ENCODE assay signal across 8 mouse cellular contexts in the genomic region with DNA sequence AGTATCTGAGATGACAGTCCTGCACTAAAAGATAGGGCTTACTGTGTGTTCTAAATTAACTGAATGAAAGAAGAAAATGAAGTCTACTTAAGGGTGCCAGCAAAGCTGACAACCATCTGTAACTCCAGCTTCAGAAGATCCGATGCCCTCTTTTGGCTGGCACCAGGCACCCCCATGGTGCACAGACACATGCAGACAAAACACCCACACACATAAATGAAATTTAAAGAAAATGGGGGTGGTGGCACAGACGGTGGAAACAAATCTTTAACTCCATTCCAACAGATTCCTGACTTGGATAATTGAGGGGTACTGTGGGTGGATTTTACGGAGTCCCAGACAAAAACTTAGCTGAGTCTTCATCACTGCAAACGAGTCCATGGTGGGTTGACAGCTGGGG. TPM values are rescaled to one million over a fixed set of nuclear protein-coding genes. Genes with fewer than 3 reads are reported as not detected.
DNase-seq lines count a peak whose midpoint lies in the region; ATAC-seq and TF ChIP-seq lines count a peak whose summit lies in the region.

No protein-coding gene starts in this region.

- no peak for TF ChIP-seq EP300 in liver, postnatal 0 days (IDR thresholded peaks at IDR 0.05; ENCODE audit: low read depth)

- no peak for ATAC-seq in erythroblast, adult 5-6 weeks (replicated peaks; ENCODE audit: low FRiP score, poor library complexity, severe bottlenecking)
- ATAC-seq in intestine, postnatal 0 days: no peak
- no peak for ATAC-seq in liver, postnatal 0 days

- peak overlapping the region; percentile 66 for H3K4me3 ChIP-seq in erythroblast, embryonic 14.5 days (replicated peaks)
- peak overlapping the region; percentile 52 for H3K4me3 ChIP-seq in embryonic facial prominence, embryonic 10.5 days
- no peak overlapping the region for H3K4me3 ChIP-seq in intestine, postnatal 0 days (ENCODE audit: low read depth, low read length)
- peak overlapping the region; percentile 36 for H3K4me3 ChIP-seq in liver, postnatal 0 days (ENCODE audit: low read depth, low read length)

- peaks cover 91% of the 10 kb centered on the region for H3K4me1 ChIP-seq in erythroblast, embryonic 14.5 days (ENCODE audit: control insufficient read depth)
- H3K4me1 ChIP-seq in embryonic facial prominence, embryonic 10.5 days: peaks cover 17% of the 10 kb centered on the region
- peaks cover 3% of the 10 kb centered on the region; the same call in 1 of the 2 replicates for H3K4me1 ChIP-seq in intestine, postnatal 0 days (replicated peaks; ENCODE audit: control insufficient read depth, insufficient read depth, low read length)
- H3K4me1 ChIP-seq in liver, postnatal 0 days (ENCODE audit: insufficient read depth): peaks cover 37% of the 10 kb centered on the region

- no peak overlapping the region for H3K9ac ChIP-seq in intestine, postnatal 0 days (ENCODE audit: low read depth, low read length)
- H3K9ac ChIP-seq in liver, postnatal 0 days (replicated peaks): no peak overlapping the region

- WGBS in embryonic facial prominence, embryonic 10.5 days: 55% methylated on average over 4 of the region's 4 CpGs
- 60% methylated on average over 4 of the region's 4 CpGs for WGBS in intestine, postnatal 0 days
- WGBS in liver, postnatal 0 days (ENCODE audit: insufficient replicate concordance): 34% methylated on average over 4 of the region's 4 CpGs

- H3K36me3 ChIP-seq in erythroblast, embryonic 14.5 days (ENCODE audit: control insufficient read depth): peaks cover 9% of the 10 kb centered on the region
- no peaks in the 10 kb centered on the region for H3K36me3 ChIP-seq in embryonic facial prominence, embryonic 10.5 days (replicated peaks)
- no peaks in the 10 kb centered on the region for H3K36me3 ChIP-seq in intestine, postnatal 0 days (ENCODE audit: control insufficient read depth, insufficient read depth)
- H3K36me3 ChIP-seq in liver, postnatal 0 days (replicated peaks; ENCODE audit: insufficient read depth, low read length): no peaks in the 10 kb centered on the region

- no peak for DNase-seq in embryonic facial prominence, embryonic 10.5 days (ENCODE audit: low spot score)
- no peak for DNase-seq in liver, postnatal 0 days
- DNase-seq in adrenal gland, postnatal 25 days: no peak
- no peak for DNase-seq in adrenal gland, adult 18-20 months (ENCODE audit: low spot score in 2 of 2)
- DNase-seq in spleen, postnatal 36 days (ENCODE audit: low spot score in 2 of 2): no peak

- no peaks in the 10 kb centered on the region for H3K9me3 ChIP-seq in erythroblast, embryonic 14.5 days (ENCODE audit: control insufficient read depth, low read length)
- no peaks in the 10 kb centered on the region for H3K9me3 ChIP-seq in embryonic facial prominence, embryonic 10.5 days
- H3K9me3 ChIP-seq in intestine, postnatal 0 days (ENCODE audit: control insufficient read depth): no peaks in the 10 kb centered on the region
- H3K9me3 ChIP-seq in liver, postnatal 0 days (ENCODE audit: low read length): no peaks in the 10 kb centered on the region

- no peaks in the 10 kb centered on the region for H3K27me3 ChIP-seq in erythroblast, embryonic 14.5 days (ENCODE audit: control insufficient read depth)
- peaks cover 41% of the 10 kb centered on the region for H3K27me3 ChIP-seq in embryonic facial prominence, embryonic 10.5 days (replicated peaks; ENCODE audit: low read depth, poor library complexity, severe bottlenecking)
- no peaks in the 10 kb centered on the region for H3K27me3 ChIP-seq in intestine, postnatal 0 days (replicated peaks; ENCODE audit: control insufficient read depth, insufficient read depth, low read length)
- no peaks in the 10 kb centered on the region for H3K27me3 ChIP-seq in liver, postnatal 0 days (ENCODE audit: insufficient read depth, low read length)

- peak overlapping the region; percentile 70 for H3K4me2 ChIP-seq in intestine, postnatal 0 days (replicated peaks; ENCODE audit: low read depth)
- H3K4me2 ChIP-seq in liver, postnatal 0 days (ENCODE audit: low read depth, low read length): peak overlapping the region; percentile 70

- H3K27ac ChIP-seq in embryonic facial prominence, embryonic 10.5 days (replicated peaks): no peak overlapping the region
- H3K27ac ChIP-seq in intestine, postnatal 0 days (ENCODE audit: low read depth, low read length): no peak overlapping the region
- H3K27ac ChIP-seq in liver, postnatal 0 days (ENCODE audit: low read depth): peak overlapping the region; percentile 76; the same call in 1 of the 2 replicates

- no peak for TF ChIP-seq CTCF in intestine, postnatal 0 days (IDR thresholded peaks at IDR 0.05; ENCODE audit: low read depth)
- TF ChIP-seq CTCF in liver, postnatal 0 days (IDR thresholded peaks at IDR 0.05; ENCODE audit: low read depth): no peak

RNA-seq across cellular contexts. Expression of gene Pklr, which starts 4.1 kb away (rescaled TPM):
- polyA plus RNA-seq in erythroblast, embryonic 14.5 days (2012): 50.9 and 55.5 TPM in 2 replicates
- total RNA-seq in erythroblast, adult 5-6 weeks (2015; ENCODE audit: low replicate concordance): 22.5 and 23.4 TPM in 2 replicates
- total RNA-seq in erythroblast, adult 5-6 weeks (2017; ENCODE audit: low replicate concordance): 5.6 and 5.7 TPM in 2 replicates
- 2.8 and 3.2 TPM in 2 replicates for polyA plus RNA-seq in embryonic facial prominence, embryonic 10.5 days (2016; fragmentation: Nextera tagmentation; extraction: Ambion mirVana)
- 91.8 and 103 TPM in 2 replicates for polyA plus RNA-seq in intestine, postnatal 0 days (2015; fragmentation: Nextera tagmentation; extraction: Ambion mirVana)
- polyA plus RNA-seq in liver, postnatal 0 days (2015; fragmentation: Nextera tagmentation; extraction: Ambion mirVana): 18.6 and 27.8 TPM in 2 replicates
- total RNA-seq in adrenal gland, postnatal 25 days (2021): 1.6 TPM in 1 of 2 replicates, not detected in the other
- not detected for total RNA-seq in adrenal gland, adult 18-20 months (2021)

RNA-seq across cellular contexts. Expression of gene Hcn3, which starts 28.2 kb away (rescaled TPM):
- 0.02 TPM in 2 replicates for polyA plus RNA-seq in erythroblast, embryonic 14.5 days (2012)
- total RNA-seq in erythroblast, adult 5-6 weeks (2015; ENCODE audit: low replicate concordance): not detected in 2 replicates
- total RNA-seq in erythroblast, adult 5-6 weeks (2017; ENCODE audit: low replicate concordance): 1.3 TPM in 1 of 2 replicates, not detected in the other
- 3.5 and 3.6 TPM in 2 replicates for polyA plus RNA-seq in embryonic facial prominence, embryonic 10.5 days (2016; fragmentation: Nextera tagmentation; extraction: Ambion mirVana)
- polyA plus RNA-seq in intestine, postnatal 0 days (2015; fragmentation: Nextera tagmentation; extraction: Ambion mirVana): 1.1 TPM in 2 replicates
- 0.19 and 0.49 TPM in 2 replicates for polyA plus RNA-seq in liver, postnatal 0 days (2015; fragmentation: Nextera tagmentation; extraction: Ambion mirVana)
- total RNA-seq in adrenal gland, postnatal 25 days (2021): 9.3 and 17.7 TPM in 2 replicates
- 1 to 10 TPM; 2.6 to 7.7 TPM for total RNA-seq in adrenal gland, adult 18-20 months (2021)

RNA-seq across cellular contexts. Expression of gene Fdps, which starts 30.1 kb away (rescaled TPM):
- 1.1 and 1.3 TPM in 2 replicates for polyA plus RNA-seq in erythroblast, embryonic 14.5 days (2012)
- total RNA-seq in erythroblast, adult 5-6 weeks (2015; ENCODE audit: low replicate concordance): 17.1 and 33.6 TPM in 2 replicates
- 30.1 and 47.8 TPM in 2 replicates for total RNA-seq in erythroblast, adult 5-6 weeks (2017; ENCODE audit: low replicate concordance)
- polyA plus RNA-seq in embryonic facial prominence, embryonic 10.5 days (2016; fragmentation: Nextera tagmentation; extraction: Ambion mirVana): 364 and 386 TPM in 2 replicates
- 138 and 154 TPM in 2 replicates for polyA plus RNA-seq in intestine, postnatal 0 days (2015; fragmentation: Nextera tagmentation; extraction: Ambion mirVana)
- 75.8 and 82.2 TPM in 2 replicates for polyA plus RNA-seq in liver, postnatal 0 days (2015; fragmentation: Nextera tagmentation; extraction: Ambion mirVana)
- total RNA-seq in adrenal gland, postnatal 25 days (2021): 830 and 852 TPM in 2 replicates
- total RNA-seq in adrenal gland, adult 18-20 months (2021): 100 to 1,000 TPM; 213 to 346 TPM

RNA-seq across cellular contexts. Expression of gene Gm43738, which starts 30.9 kb away (rescaled TPM):
- polyA plus RNA-seq in erythroblast, embryonic 14.5 days (2012): 0.09 TPM in 1 of 2 replicates, not detected in the other
- not detected in 2 replicates for total RNA-seq in erythroblast, adult 5-6 weeks (2015; ENCODE audit: low replicate concordance)
- not detected in 2 replicates for total RNA-seq in erythroblast, adult 5-6 weeks (2017; ENCODE audit: low replicate concordance)
- polyA plus RNA-seq in embryonic facial prominence, embryonic 10.5 days (2016; fragmentation: Nextera tagmentation; extraction: Ambion mirVana): 0.09 TPM in 1 of 2 replicates, not detected in the other
- polyA plus RNA-seq in intestine, postnatal 0 days (2015; fragmentation: Nextera tagmentation; extraction: Ambion mirVana): not detected in 2 replicates
- not detected in 2 replicates for polyA plus RNA-seq in liver, postnatal 0 days (2015; fragmentation: Nextera tagmentation; extraction: Ambion mirVana)
- 0.39 TPM in 1 of 2 replicates, not detected in the other for total RNA-seq in adrenal gland, postnatal 25 days (2021)
- not detected for total RNA-seq in adrenal gland, adult 18-20 months (2021)

RNA-seq across cellular contexts. Expression of gene Clk2, which starts 32.8 kb away (rescaled TPM):
- polyA plus RNA-seq in erythroblast, embryonic 14.5 days (2012): 2.4 and 3.0 TPM in 2 replicates
- total RNA-seq in erythroblast, adult 5-6 weeks (2015; ENCODE audit: low replicate concordance): 16.3 and 37.9 TPM in 2 replicates
- 24.4 and 47.4 TPM in 2 replicates for total RNA-seq in erythroblast, adult 5-6 weeks (2017; ENCODE audit: low replicate concordance)
- polyA plus RNA-seq in embryonic facial prominence, embryonic 10.5 days (2016; fragmentation: Nextera tagmentation; extraction: Ambion mirVana): 33.6 and 36.2 TPM in 2 replicates
- polyA plus RNA-seq in intestine, postnatal 0 days (2015; fragmentation: Nextera tagmentation; extraction: Ambion mirVana): 8.5 and 8.6 TPM in 2 replicates
- polyA plus RNA-seq in liver, postnatal 0 days (2015; fragmentation: Nextera tagmentation; extraction: Ambion mirVana): 5.0 and 5.7 TPM in 2 replicates
- total RNA-seq in adrenal gland, postnatal 25 days (2021): 98.4 and 103 TPM in 2 replicates
- 10 to 100 TPM; 45.3 to 64.8 TPM for total RNA-seq in adrenal gland, adult 18-20 months (2021)

Comparison
In these comparisons a context has a peak if more than half of its experiments do, and no peak if none do; other contexts are left out.
1. RNA of gene Fdps, which starts 30.1 kb away (polyA plus RNA-seq): 364 to 386 TPM in embryonic facial prominence, embryonic 10.5 days, 138 to 154 TPM in intestine, postnatal 0 days and 75.8 to 82.2 TPM in liver, postnatal 0 days; 1.1 to 1.3 TPM in erythroblast, embryonic 14.5 days; every median in the first group is over 10 times any median in the second.